Mouse (Mus musculus) megakaryocyte-erythroid progenitor cell, adult 5-6 weeks (primary cell): ENCODE data around the gene Tenm2. TPM values are rescaled to one million over a fixed set of nuclear protein-coding genes. Genes with fewer than 3 reads are reported as not detected.

Experiments
- ATAC-seq: replicated peaks from 2 replicates; pipeline ENCODE4 v1.8.0; 2016; ENCODE audit warnings: mild to moderate bottlenecking, inconsistent platforms; ENCODE audit not compliant: severe bottlenecking, poor library complexity, low FRiP score, low TSS enrichment
- total RNA-seq, 2 experiments: library from RNA; stranded (forward) in 1 of 2; stranded (reverse) in 1 of 2; fragments of 200-1000, 215-1000 nt in 1 of 2; fragments of >200 nt in 1 of 2; fragmentation: Nextera tagmentation in 1 of 2; gene quantifications; 2 replicates each; pipeline ENCODE4 v1.2.3; 2014 to 2017

Tenm2 gene
- total RNA-seq, 2 experiments from 2014 or later, result not detected

GRCm38 (mm10) chr11:36173076-36173690, 1062.6 kb downstream of the Tenm2 start:
- no peak for ATAC-seq

GRCm38 (mm10) chr11:36172520-36172919, 1063.2 kb downstream of the Tenm2 start:
- no peak for ATAC-seq

GRCm38 (mm10) chr11:36171991-36172390, 1063.8 kb downstream of the Tenm2 start:
- no peak for ATAC-seq

- no peak for ATAC-seq
These were observed 1064.5 kb downstream of the Tenm2 start for GRCm38 (mm10) chr11:36171221-36171620.

- no peak for ATAC-seq
These were observed 1066.0 kb downstream of the Tenm2 start for GRCm38 (mm10) chr11:36169738-36170137.

GRCm38 (mm10) chr11:36168921-36169537, 1066.7 kb downstream of the Tenm2 start:
- no peak for ATAC-seq

GRCm38 (mm10) chr11:36167766-36168318, 1067.9 kb downstream of the Tenm2 start:
- ATAC-seq, result no peak

GRCm38 (mm10) chr11:36163580-36163979, 1072.2 kb downstream of the Tenm2 start:
- ATAC-seq, result no peak

GRCm38 (mm10) chr11:36161765-36162321, 1073.9 kb downstream of the Tenm2 start:
- no peak for ATAC-seq

- no peak for ATAC-seq
These were observed 1082.3 kb downstream of the Tenm2 start for GRCm38 (mm10) chr11:36153450-36153849.

- ATAC-seq, result no peak
These were observed 1082.8 kb downstream of the Tenm2 start for GRCm38 (mm10) chr11:36153011-36153410.

- ATAC-seq, result no peak
These were observed 1083.5 kb downstream of the Tenm2 start for GRCm38 (mm10) chr11:36152226-36152625.

GRCm38 (mm10) chr11:36149092-36149491, 1086.7 kb downstream of the Tenm2 start:
- no peak for ATAC-seq

- ATAC-seq, result no peak
These were observed 1090.7 kb downstream of the Tenm2 start for GRCm38 (mm10) chr11:36145057-36145456.

- ATAC-seq, result no peak
These were observed 1095.4 kb downstream of the Tenm2 start for GRCm38 (mm10) chr11:36140411-36140810.

- no peak for ATAC-seq
These were observed 1096.2 kb downstream of the Tenm2 start for GRCm38 (mm10) chr11:36139521-36139920.

GRCm38 (mm10) chr11:36137840-36138239, 1097.9 kb downstream of the Tenm2 start:
- no peak for ATAC-seq

GRCm38 (mm10) chr11:36137276-36137675, 1098.5 kb downstream of the Tenm2 start:
- ATAC-seq, result no peak

- no peak for ATAC-seq
These were observed 1101.1 kb downstream of the Tenm2 start for GRCm38 (mm10) chr11:36134645-36135044.

GRCm38 (mm10) chr11:36123275-36123674, 1112.5 kb downstream of the Tenm2 start:
- ATAC-seq, result no peak
